Mouse (Mus musculus) G1E (cell line): ENCODE measurements at regions not wholly inside any gene's neighbourhood (a gene's known extent, or its start where the extent isn't known, plus 50 kb on each side); places are given as distances from the start of the nearest gene placed in this dataset.

ENCODE experiments used
- ATAC-seq: 2 replicates; pipeline ENCODE4 v1.8.0; 2016; ENCODE audit warnings: mild to moderate bottlenecking; ENCODE audit not compliant: insufficient number of reproducible peaks, poor library complexity, low FRiP score, severe bottlenecking; ENCODE audit errors: extremely low read depth
- DNase-seq: peaks from one replicate; pipeline ENCODE4 v3.0.0; 2012; ENCODE audit warnings: low spot score
- H3K27me3 ChIP-seq: 2 replicates; pipeline ENCODE4 v1.6.1; 2012; ENCODE audit warnings: mild to moderate bottlenecking, low read length, inconsistent platforms; ENCODE audit not compliant: insufficient read depth
- H3K36me3 ChIP-seq: replicated peaks from 2 replicates; pipeline ENCODE3; 2012; ENCODE audit warnings: mild to moderate bottlenecking, inconsistent platforms
- H3K4me1 ChIP-seq: 2 replicates; pipeline ENCODE4 v1.6.1; 2012; ENCODE audit warnings: low read depth, low read length, inconsistent platforms, mixed read lengths; ENCODE audit not compliant: insufficient read depth
- H3K4me3 ChIP-seq: 2 replicates; pipeline ENCODE4 v1.5.1; 2012; ENCODE audit warnings: low read depth, mild to moderate bottlenecking, inconsistent platforms, low read length, moderate library complexity, mixed read lengths
- H3K9me3 ChIP-seq: replicated peaks from 2 replicates; pipeline ENCODE4 v1.6.1; 2012; ENCODE audit warnings: inconsistent platforms
- CTCF ChIP-seq: IDR thresholded peaks from 2 replicates; pipeline ENCODE4 v1.5.1; 2012; ENCODE audit warnings: low read depth, low read length, inconsistent platforms, mixed read lengths
- GATA1 ChIP-seq: IDR thresholded peaks from 2 replicates; pipeline ENCODE4 v1.6.1; 2012; ENCODE audit warnings: borderline replicate concordance, low read length, inconsistent platforms, mixed read lengths
- GATA2 ChIP-seq: IDR thresholded peaks from 2 replicates; pipeline ENCODE4 v1.6.1; 2012; ENCODE audit warnings: low read depth, low read length, inconsistent platforms, borderline replicate concordance
- POLR2AphosphoS5 ChIP-seq: IDR thresholded peaks from 2 replicates; pipeline ENCODE4 v1.6.1; 2012; ENCODE audit warnings: low read depth, low read length, inconsistent platforms; ENCODE audit not compliant: insufficient replicate concordance
- TAL1 ChIP-seq: conservative IDR thresholded peaks from 2 replicates; pipeline ENCODE4 v1.6.1; 2012; ENCODE audit warnings: low read depth, low read length, inconsistent platforms, mixed read lengths

DNA sequence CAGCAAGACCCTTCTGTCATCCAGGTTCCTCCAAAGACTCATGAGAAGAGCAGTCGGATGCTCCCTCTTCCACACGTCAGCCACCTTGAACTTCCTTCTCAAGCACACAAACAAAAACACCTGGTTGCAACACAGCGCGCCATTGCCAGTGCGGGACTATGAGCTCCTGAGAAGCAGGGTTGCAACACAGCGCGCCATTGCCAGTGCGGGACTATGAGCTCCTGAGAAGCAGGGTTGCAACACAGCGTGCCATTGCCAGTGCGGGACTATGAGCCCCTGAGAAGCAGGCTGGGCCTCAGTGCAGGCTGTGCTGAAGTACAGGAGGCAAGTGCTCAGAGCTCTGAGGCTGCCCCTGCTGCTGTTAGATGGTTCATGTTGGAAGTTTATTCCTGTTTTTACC is 140.0 kb downstream of the Gm12728 start:
- no peaks in the 10 kb centered on the region for H3K4me1 ChIP-seq
- no peak for ATAC-seq
- no peak for DNase-seq
- no peak overlapping the region for H3K4me3 ChIP-seq
- no peak for TF ChIP-seq POLR2AphosphoS5
- no peak for TF ChIP-seq GATA2
- no peak for TF ChIP-seq CTCF
- TF ChIP-seq GATA1: no peak
- TF ChIP-seq TAL1: no peak
- H3K9me3 ChIP-seq: peaks cover 31% of the 10 kb centered on the region
- H3K27me3 ChIP-seq: no peaks in the 10 kb centered on the region
- H3K36me3 ChIP-seq: no peaks in the 10 kb centered on the region

- no peak for DNase-seq
- Histone ChIP-seq H3K9me3 (peaks cover 37% of the 10 kb centered on the region), H3K4me1 (no peaks in the 10 kb centered on the region), H3K36me3 (no peaks in the 10 kb centered on the region), H3K4me3 (no peak overlapping the region), H3K27me3 (no peaks in the 10 kb centered on the region)
- no peak for ATAC-seq
- no peak for TF ChIP-seq GATA1
- TF ChIP-seq TAL1: no peak
- no peak for TF ChIP-seq POLR2AphosphoS5
- TF ChIP-seq GATA2: no peak
- TF ChIP-seq CTCF: no peak
These were observed 145.3 kb downstream of the Gm12728 start for GRCm38 (mm10) chr4:105934971-105935370.

- DNase-seq (no peak), ATAC-seq (no peak)
- TF ChIP-seq GATA1: no peak
- no peak for TF ChIP-seq POLR2AphosphoS5
- TF ChIP-seq GATA2: no peak
- TF ChIP-seq CTCF: no peak
- no peak for TF ChIP-seq TAL1
- Histone ChIP-seq H3K27me3 (no peaks in the 10 kb centered on the region), H3K4me3 (no peak overlapping the region), H3K4me1 (no peaks in the 10 kb centered on the region), H3K36me3 (no peaks in the 10 kb centered on the region), H3K9me3 (peaks cover 36% of the 10 kb centered on the region)
These were observed 147.3 kb downstream of the Gm12728 start for GRCm38 (mm10) chr4:105936755-105937514.

DNA sequence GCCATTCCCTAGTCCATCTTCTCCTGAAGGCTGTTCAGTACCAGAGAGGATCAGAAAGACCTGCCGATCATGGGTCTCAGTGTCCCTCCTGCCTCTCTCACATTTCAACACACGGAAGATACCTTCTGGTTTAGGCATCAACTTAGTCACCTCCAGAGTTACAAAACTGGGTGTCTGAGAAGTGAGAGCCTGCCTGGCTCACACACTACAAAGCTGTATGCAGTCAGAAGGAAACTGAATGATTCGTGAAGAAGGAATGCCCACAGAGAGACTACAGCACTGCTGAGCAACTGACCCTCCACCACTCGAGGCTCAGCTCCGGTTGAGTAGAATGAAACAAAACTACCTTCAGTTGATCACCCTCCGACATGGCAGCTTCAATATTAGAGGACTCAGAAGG is 147.9 kb downstream of the Gm12728 start:
- no peaks in the 10 kb centered on the region for H3K36me3 ChIP-seq
- ATAC-seq: no peak
- H3K4me1 ChIP-seq: no peaks in the 10 kb centered on the region
- TF ChIP-seq GATA1 (no peak), TAL1 (no peak), GATA2 (no peak)
- peaks cover 38% of the 10 kb centered on the region for H3K9me3 ChIP-seq
- DNase-seq: no peak
- no peak overlapping the region for H3K4me3 ChIP-seq
- H3K27me3 ChIP-seq: no peaks in the 10 kb centered on the region

DNA sequence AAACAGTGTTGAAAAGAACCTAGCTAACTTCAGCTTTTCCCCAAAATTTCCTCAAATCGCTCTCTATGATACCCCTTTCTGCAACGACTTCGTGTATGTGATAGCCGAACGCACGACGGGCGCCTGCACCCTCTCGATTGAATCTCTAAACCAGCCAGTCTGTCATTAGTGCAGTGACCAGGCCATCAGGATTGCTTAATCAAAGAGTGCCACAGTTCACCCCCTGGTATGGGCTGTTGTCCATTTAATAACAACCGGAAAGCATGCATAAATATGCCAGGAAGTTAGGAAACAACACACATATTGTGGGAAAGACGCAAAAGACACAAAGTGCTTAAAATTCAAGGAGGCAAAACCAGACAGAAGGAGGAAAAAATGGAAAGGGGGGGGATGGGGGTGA is 149.2 kb downstream of the Gm12728 start:
- no peak for TF ChIP-seq TAL1
- no peak for TF ChIP-seq GATA1
- no peak for TF ChIP-seq GATA2
- no peak for TF ChIP-seq CTCF
- TF ChIP-seq POLR2AphosphoS5: no peak
- Histone ChIP-seq H3K9me3 (peaks cover 44% of the 10 kb centered on the region), H3K27me3 (no peaks in the 10 kb centered on the region), H3K4me1 (no peaks in the 10 kb centered on the region), H3K36me3 (no peaks in the 10 kb centered on the region), H3K4me3 (no peak overlapping the region)
- DNase-seq (no peak), ATAC-seq (no peak)

GRCm38 (mm10) chr4:105939636-105940199 is 150.0 kb downstream of the Gm12728 start:
- no peak for DNase-seq
- ATAC-seq: no peak
- TF ChIP-seq GATA2: no peak
- no peak for TF ChIP-seq TAL1
- no peak for TF ChIP-seq CTCF
- TF ChIP-seq GATA1: no peak
- no peak for TF ChIP-seq POLR2AphosphoS5
- H3K27me3 ChIP-seq: no peaks in the 10 kb centered on the region
- H3K4me3 ChIP-seq: no peak overlapping the region
- peaks cover 49% of the 10 kb centered on the region for H3K9me3 ChIP-seq
- H3K4me1 ChIP-seq: no peaks in the 10 kb centered on the region
- no peaks in the 10 kb centered on the region for H3K36me3 ChIP-seq

DNA sequence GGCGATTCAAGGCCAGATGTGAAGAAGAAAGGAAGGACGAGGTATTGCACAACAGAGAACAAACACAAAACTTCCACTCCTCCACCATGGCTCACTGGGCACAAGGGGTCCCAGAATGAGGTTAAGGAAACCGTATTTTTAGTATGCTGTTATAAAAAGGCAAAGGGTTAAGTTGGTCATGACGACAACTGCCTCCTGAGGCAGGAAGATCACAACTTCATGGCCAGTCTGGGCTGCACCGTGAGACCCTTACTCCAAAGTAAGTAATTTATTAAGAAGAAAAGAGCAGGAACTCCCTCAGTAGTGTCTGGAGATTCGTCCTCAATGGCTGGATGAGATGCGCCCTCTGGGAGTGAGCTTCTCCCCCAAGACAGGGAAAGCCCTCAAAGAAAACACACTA is 151.2 kb downstream of the Gm12728 start:
- Histone ChIP-seq H3K4me3 (no peak overlapping the region), H3K27me3 (no peaks in the 10 kb centered on the region), H3K4me1 (no peaks in the 10 kb centered on the region), H3K36me3 (no peaks in the 10 kb centered on the region), H3K9me3 (peaks cover 49% of the 10 kb centered on the region)
- DNase-seq (no peak), ATAC-seq (no peak)
- TF ChIP-seq TAL1: no peak
- TF ChIP-seq GATA2: no peak
- no peak for TF ChIP-seq GATA1
- no peak for TF ChIP-seq POLR2AphosphoS5
- no peak for TF ChIP-seq CTCF
